Mouse (Mus musculus): ENCODE data around the gene Acap2.

GRCm38 (mm10) chr16:31059730-31060129 is 141.3 kb downstream of the Acap2 start:
- TF ChIP-seq CTCF (IDR thresholded peaks at IDR 0.05 in 2 of 3, conservative IDR thresholded peaks at IDR 0.05 in 1 of 3; ENCODE audit: control insufficient read depth in 1 of 3, insufficient read depth in 1 of 3, low read depth in 2 of 3, low read length in 3 of 3, poor library complexity in 1 of 3, severe bottlenecking in 1 of 3), result no peak
- TF ChIP-seq JUND (IDR thresholded peaks at IDR 0.05; ENCODE audit: low read depth, low read length), result no peak
- no peak for TF ChIP-seq POLR2A (IDR thresholded peaks at IDR 0.05; ENCODE audit: control insufficient read depth in 1 of 2, insufficient read depth in 1 of 2, low read depth in 1 of 2, low read length in 2 of 2, poor library complexity in 1 of 2)
- TF ChIP-seq TAL1 (IDR thresholded peaks at IDR 0.05; ENCODE audit: low read length), result no peak
- no peak for TF ChIP-seq EP300 (IDR thresholded peaks at IDR 0.05; ENCODE audit: low read depth in 1 of 2, low read length in 2 of 2)
- no peak for TF ChIP-seq POLR2AphosphoS2 (IDR thresholded peaks at IDR 0.05; ENCODE audit: low read length)
